Mouse (Mus musculus) urinary bladder, postnatal 36 days (tissue): Measurements from ENCODE around the gene Trim2.

Source experiments
- DNase-seq, 2 experiments: peaks; one replicate each; pipeline ENCODE4 v3.0.0; 2022; ENCODE audit warnings: low spot score in 2 of 2, mixed read lengths in 1 of 2

Gene Trim2

GRCm38 (mm10) chr3:84306777-84307176 lies at the start of gene Trim2:
Gene Trim2, minus strand, starts transcription at chr3:84306877.
- no peak for DNase-seq

- peak; percentile 72 to 88 for DNase-seq
Observed at GRCm38 (mm10) chr3:84355930-84356689, 49.4 kb upstream of the Trim2 start.

- peak; percentile 60 to 70 for DNase-seq
Observed at GRCm38 (mm10) chr3:84352353-84353034, 45.8 kb upstream of the Trim2 start.

GRCm38 (mm10) chr3:84350311-84350710 lies 43.6 kb upstream of the Trim2 start:
- DNase-seq = peak in 1 of 2 experiments; percentile 48

- peak in 1 of 2 experiments; percentile 27 for DNase-seq
Observed at GRCm38 (mm10) chr3:84349771-84350170, 43.1 kb upstream of the Trim2 start.

- DNase-seq = peak in 1 of 2 experiments; percentile 22
Observed at GRCm38 (mm10) chr3:84347426-84347825, 40.7 kb upstream of the Trim2 start.

GRCm38 (mm10) chr3:84346456-84347150 lies 39.9 kb upstream of the Trim2 start:
- DNase-seq = no peak

- DNase-seq = no peak
Observed at GRCm38 (mm10) chr3:84345646-84345980, 38.9 kb upstream of the Trim2 start.

- DNase-seq = peak; percentile 66 to 85
Observed at GRCm38 (mm10) chr3:84344725-84345645, 38.3 kb upstream of the Trim2 start.

- DNase-seq = no peak
Observed at GRCm38 (mm10) chr3:84343101-84343500, 36.4 kb upstream of the Trim2 start.

- peak in 1 of 2 experiments; percentile 51 for DNase-seq
Observed at GRCm38 (mm10) chr3:84341811-84342210, 35.1 kb upstream of the Trim2 start.

GRCm38 (mm10) chr3:84337585-84337984 lies 30.9 kb upstream of the Trim2 start:
- no peak for DNase-seq

- peak in 1 of 2 experiments; percentile 52 for DNase-seq
Observed at GRCm38 (mm10) chr3:84336342-84336741, 29.7 kb upstream of the Trim2 start.

GRCm38 (mm10) chr3:84335421-84336073 lies 28.9 kb upstream of the Trim2 start:
- no peak for DNase-seq

GRCm38 (mm10) chr3:84334771-84335420 lies 28.2 kb upstream of the Trim2 start:
- DNase-seq = no peak

GRCm38 (mm10) chr3:84333400-84334349 lies 27.0 kb upstream of the Trim2 start:
- DNase-seq = peak in 1 of 2 experiments; percentile 62

GRCm38 (mm10) chr3:84330210-84330609 lies 23.5 kb upstream of the Trim2 start:
- no peak for DNase-seq

- DNase-seq = peak in 1 of 2 experiments; percentile 50
Observed at GRCm38 (mm10) chr3:84324967-84325441, 18.3 kb upstream of the Trim2 start.

GRCm38 (mm10) chr3:84324478-84324877 lies 17.8 kb upstream of the Trim2 start:
- no peak for DNase-seq
